Mouse (Mus musculus): Measurements from ENCODE around the gene Ifitm10. TPM values are rescaled to one million over a fixed set of nuclear protein-coding genes. Genes with fewer than 3 reads are reported as not detected.

Ifitm10 gene
- polyA plus RNA-seq, 1 experiment from 2014 or later = 3.7 TPM

GRCm38 (mm10) chr7:142376096-142376495 lies 2.5 kb upstream of the Ifitm10 start:
- Histone ChIP-seq H3K4me1 (ENCODE audit: control insufficient read depth, insufficient read depth, low read length) (0 out of 2 replicates have a peak, but pooled peaks cover 3% of the 10 kb centered on the region), H3K9me3 (replicated peaks; ENCODE audit: control insufficient read depth, low read length) (no peaks in the 10 kb centered on the region), H3K27ac (ENCODE audit: low read length) (no peak overlapping the region), H3K36me3 (ENCODE audit: control insufficient read depth, insufficient read depth, low read length) (peaks cover 17% of the 10 kb centered on the region), H3K4me2 (ENCODE audit: low read depth, low read length) (no peak overlapping the region), H3K4me3 (replicated peaks; ENCODE audit: low read length) (no peak overlapping the region), H3K9ac (ENCODE audit: low read length) (no peak overlapping the region), H3K27me3 (ENCODE audit: control insufficient read depth, insufficient read depth, low read length) (peaks cover 16% of the 10 kb centered on the region)
- 75% methylated on average over 4 of the region's 4 CpGs for WGBS
- ATAC-seq (ENCODE audit: insufficient read depth, low FRiP score) = no peak

GRCm38 (mm10) chr7:142375261-142375724 lies 1.7 kb upstream of the Ifitm10 start:
- H3K27ac ChIP-seq (ENCODE audit: low read length) = no peak overlapping the region
- H3K27me3 ChIP-seq (ENCODE audit: control insufficient read depth, insufficient read depth, low read length) = peaks cover 24% of the 10 kb centered on the region
- WGBS = 66% methylated on average over 6 of the region's 6 CpGs
- no peak overlapping the region for H3K4me3 ChIP-seq (replicated peaks; ENCODE audit: low read length)
- 0 out of 2 replicates have a peak, but pooled peaks cover 3% of the 10 kb centered on the region for H3K4me1 ChIP-seq (ENCODE audit: control insufficient read depth, insufficient read depth, low read length)
- H3K4me2 ChIP-seq (ENCODE audit: low read depth, low read length) = no peak overlapping the region
- ATAC-seq (ENCODE audit: insufficient read depth, low FRiP score) = no peak
- H3K36me3 ChIP-seq (ENCODE audit: control insufficient read depth, insufficient read depth, low read length) = peaks cover 10% of the 10 kb centered on the region
- H3K9me3 ChIP-seq (replicated peaks; ENCODE audit: control insufficient read depth, low read length) = no peaks in the 10 kb centered on the region
- H3K9ac ChIP-seq (ENCODE audit: low read length) = no peak overlapping the region

GRCm38 (mm10) chr7:142374413-142375015 lies 961 bp upstream of the Ifitm10 start:
- Histone ChIP-seq H3K9ac (ENCODE audit: low read length) (no peak overlapping the region), H3K4me2 (ENCODE audit: low read depth, low read length) (no peak overlapping the region), H3K4me1 (ENCODE audit: control insufficient read depth, insufficient read depth, low read length) (0 out of 2 replicates have a peak, but pooled peaks cover 3% of the 10 kb centered on the region), H3K27me3 (ENCODE audit: control insufficient read depth, insufficient read depth, low read length) (peaks cover 24% of the 10 kb centered on the region), H3K36me3 (ENCODE audit: control insufficient read depth, insufficient read depth, low read length) (peaks cover 10% of the 10 kb centered on the region), H3K27ac (ENCODE audit: low read length) (no peak overlapping the region), H3K9me3 (replicated peaks; ENCODE audit: control insufficient read depth, low read length) (no peaks in the 10 kb centered on the region), H3K4me3 (replicated peaks; ENCODE audit: low read length) (no peak overlapping the region)
- ATAC-seq (ENCODE audit: insufficient read depth, low FRiP score) = no peak
- 89% methylated on average over 5 of the region's 5 CpGs for WGBS

- no peak for ATAC-seq (ENCODE audit: insufficient read depth, low FRiP score)
- no peak overlapping the region for H3K27ac ChIP-seq (ENCODE audit: low read length)
- H3K36me3 ChIP-seq (ENCODE audit: control insufficient read depth, insufficient read depth, low read length) = no peaks in the 10 kb centered on the region
- no peaks in the 10 kb centered on the region for H3K9me3 ChIP-seq (replicated peaks; ENCODE audit: control insufficient read depth, low read length)
- H3K4me1 ChIP-seq (ENCODE audit: control insufficient read depth, insufficient read depth, low read length) = 0 out of 2 replicates have a peak, but pooled peaks cover 3% of the 10 kb centered on the region
- WGBS = 76% methylated on average over 5 of the region's 5 CpGs
- H3K4me3 ChIP-seq (replicated peaks; ENCODE audit: low read length) = no peak overlapping the region
- no peak overlapping the region for H3K9ac ChIP-seq (ENCODE audit: low read length)
- H3K4me2 ChIP-seq (ENCODE audit: low read depth, low read length) = no peak overlapping the region
- H3K27me3 ChIP-seq (ENCODE audit: control insufficient read depth, insufficient read depth, low read length) = peaks cover 24% of the 10 kb centered on the region
These were observed 514 bp downstream of the Ifitm10 start for GRCm38 (mm10) chr7:142373039-142373438.

GRCm38 (mm10) chr7:142371768-142372661 lies 1.5 kb downstream of the Ifitm10 start:
- Histone ChIP-seq H3K4me3 (replicated peaks; ENCODE audit: low read length) (peak overlapping the region; percentile 46), H3K27ac (ENCODE audit: low read length) (no peak overlapping the region), H3K9me3 (replicated peaks; ENCODE audit: control insufficient read depth, low read length) (no peaks in the 10 kb centered on the region), H3K27me3 (ENCODE audit: control insufficient read depth, insufficient read depth, low read length) (peaks cover 24% of the 10 kb centered on the region), H3K4me1 (ENCODE audit: control insufficient read depth, insufficient read depth, low read length) (0 out of 2 replicates have a peak, but pooled peaks cover 3% of the 10 kb centered on the region), H3K4me2 (ENCODE audit: low read depth, low read length) (peak overlapping the region; percentile 66), H3K9ac (ENCODE audit: low read length) (peak overlapping the region; percentile 62), H3K36me3 (ENCODE audit: control insufficient read depth, insufficient read depth, low read length) (no peaks in the 10 kb centered on the region)
- ATAC-seq (ENCODE audit: insufficient read depth, low FRiP score) = no peak
- WGBS = 1% methylated on average over 64 of the region's 64 CpGs

GRCm38 (mm10) chr7:142371398-142371767 lies 2.2 kb downstream of the Ifitm10 start:
- H3K9me3 ChIP-seq (replicated peaks; ENCODE audit: control insufficient read depth, low read length) = no peaks in the 10 kb centered on the region
- H3K4me1 ChIP-seq (ENCODE audit: control insufficient read depth, insufficient read depth, low read length) = 0 out of 2 replicates have a peak, but pooled peaks cover 3% of the 10 kb centered on the region
- WGBS = 33% methylated on average over 11 of the region's 11 CpGs
- peak overlapping the region; percentile 62 for H3K9ac ChIP-seq (ENCODE audit: low read length)
- H3K27ac ChIP-seq (ENCODE audit: low read length) = no peak overlapping the region
- peak overlapping the region; percentile 66 for H3K4me2 ChIP-seq (ENCODE audit: low read depth, low read length)
- H3K36me3 ChIP-seq (ENCODE audit: control insufficient read depth, insufficient read depth, low read length) = no peaks in the 10 kb centered on the region
- H3K27me3 ChIP-seq (ENCODE audit: control insufficient read depth, insufficient read depth, low read length) = peaks cover 24% of the 10 kb centered on the region
- ATAC-seq (ENCODE audit: insufficient read depth, low FRiP score) = no peak
- peak overlapping the region; percentile 46 for H3K4me3 ChIP-seq (replicated peaks; ENCODE audit: low read length)

GRCm38 (mm10) chr7:142370937-142371336 lies 2.6 kb downstream of the Ifitm10 start:
- WGBS = 83% methylated on average over 18 of the region's 18 CpGs
- ATAC-seq (ENCODE audit: insufficient read depth, low FRiP score) = no peak

GRCm38 (mm10) chr7:142369820-142370219 lies 3.7 kb downstream of the Ifitm10 start:
- Histone ChIP-seq H3K4me1 (ENCODE audit: control insufficient read depth, insufficient read depth, low read length) (0 out of 2 replicates have a peak, but pooled peaks cover 3% of the 10 kb centered on the region), H3K9ac (ENCODE audit: low read length) (no peak overlapping the region), H3K27me3 (ENCODE audit: control insufficient read depth, insufficient read depth, low read length) (peaks cover 24% of the 10 kb centered on the region), H3K36me3 (ENCODE audit: control insufficient read depth, insufficient read depth, low read length) (no peaks in the 10 kb centered on the region), H3K9me3 (replicated peaks; ENCODE audit: control insufficient read depth, low read length) (no peaks in the 10 kb centered on the region), H3K4me3 (replicated peaks; ENCODE audit: low read length) (no peak overlapping the region), H3K4me2 (ENCODE audit: low read depth, low read length) (no peak overlapping the region), H3K27ac (ENCODE audit: low read length) (no peak overlapping the region)
- ATAC-seq (ENCODE audit: insufficient read depth, low FRiP score) = no peak
- WGBS = 59% methylated on average over 6 of the region's 6 CpGs

More at GRCm38 (mm10) chr7:142370937-142371336, 2.6 kb downstream of the Ifitm10 start:
- Histone ChIP-seq H3K4me3 (replicated peaks; ENCODE audit: low read length) (no peak overlapping the region), H3K4me1 (ENCODE audit: control insufficient read depth, insufficient read depth, low read length) (0 out of 2 replicates have a peak, but pooled peaks cover 3% of the 10 kb centered on the region), H3K27me3 (ENCODE audit: control insufficient read depth, insufficient read depth, low read length) (peaks cover 24% of the 10 kb centered on the region), H3K27ac (ENCODE audit: low read length) (no peak overlapping the region), H3K36me3 (ENCODE audit: control insufficient read depth, insufficient read depth, low read length) (no peaks in the 10 kb centered on the region), H3K9ac (ENCODE audit: low read length) (no peak overlapping the region; the same call in 1 of the 2 replicates), H3K9me3 (replicated peaks; ENCODE audit: control insufficient read depth, low read length) (no peaks in the 10 kb centered on the region), H3K4me2 (ENCODE audit: low read depth, low read length) (no peak overlapping the region)

- Histone ChIP-seq H3K9ac (ENCODE audit: low read length) (no peak overlapping the region), H3K36me3 (ENCODE audit: control insufficient read depth, insufficient read depth, low read length) (no peaks in the 10 kb centered on the region), H3K4me3 (replicated peaks; ENCODE audit: low read length) (no peak overlapping the region), H3K27me3 (ENCODE audit: control insufficient read depth, insufficient read depth, low read length) (peaks cover 24% of the 10 kb centered on the region), H3K4me2 (ENCODE audit: low read depth, low read length) (no peak overlapping the region), H3K9me3 (replicated peaks; ENCODE audit: control insufficient read depth, low read length) (no peaks in the 10 kb centered on the region), H3K27ac (ENCODE audit: low read length) (no peak overlapping the region), H3K4me1 (ENCODE audit: control insufficient read depth, insufficient read depth, low read length) (0 out of 2 replicates have a peak, but pooled peaks cover 3% of the 10 kb centered on the region)
- 82% methylated on average over 2 of the region's 2 CpGs for WGBS
- no peak for ATAC-seq (ENCODE audit: insufficient read depth, low FRiP score)
These were observed 4.7 kb downstream of the Ifitm10 start for GRCm38 (mm10) chr7:142368856-142369255.

All from stomach, embryonic 16.5 days (tissue).